Mouse (Mus musculus): ENCODE data around the gene Ap5b1. TPM values are rescaled to one million over a fixed set of nuclear protein-coding genes. Genes with fewer than 3 reads are reported as not detected.

The Ap5b1 gene
- total RNA-seq, 2 experiments from 2014 or later = 8.6 to 8.8 TPM

DNA sequence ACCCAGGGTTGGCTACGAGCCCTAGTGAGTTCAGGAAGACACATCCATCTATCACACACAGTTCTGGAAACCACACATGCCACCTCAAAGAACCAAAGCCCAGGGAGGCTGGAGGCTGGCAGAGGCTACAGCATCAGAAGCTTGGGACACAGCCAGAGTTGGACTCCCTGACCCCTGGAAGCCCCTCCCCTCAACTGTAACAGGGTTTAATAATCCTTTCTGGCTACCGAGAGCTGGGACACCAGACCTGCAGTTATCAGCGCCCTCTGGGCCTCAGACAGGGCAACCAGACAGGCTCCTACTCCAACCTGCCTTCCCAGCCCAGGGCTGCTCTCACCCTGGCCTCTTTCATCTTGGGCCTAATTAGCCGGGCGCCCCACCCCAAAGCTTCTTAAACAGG lies 1.5 kb upstream of the Ap5b1 start:
- DNase-seq (ENCODE audit: low spot score in 2 of 2) = no peak

GRCm38 (mm10) chr19:5567180-5567533 lies 668 bp upstream of the Ap5b1 start:
- no peak for DNase-seq (ENCODE audit: low spot score in 2 of 2)

DNA sequence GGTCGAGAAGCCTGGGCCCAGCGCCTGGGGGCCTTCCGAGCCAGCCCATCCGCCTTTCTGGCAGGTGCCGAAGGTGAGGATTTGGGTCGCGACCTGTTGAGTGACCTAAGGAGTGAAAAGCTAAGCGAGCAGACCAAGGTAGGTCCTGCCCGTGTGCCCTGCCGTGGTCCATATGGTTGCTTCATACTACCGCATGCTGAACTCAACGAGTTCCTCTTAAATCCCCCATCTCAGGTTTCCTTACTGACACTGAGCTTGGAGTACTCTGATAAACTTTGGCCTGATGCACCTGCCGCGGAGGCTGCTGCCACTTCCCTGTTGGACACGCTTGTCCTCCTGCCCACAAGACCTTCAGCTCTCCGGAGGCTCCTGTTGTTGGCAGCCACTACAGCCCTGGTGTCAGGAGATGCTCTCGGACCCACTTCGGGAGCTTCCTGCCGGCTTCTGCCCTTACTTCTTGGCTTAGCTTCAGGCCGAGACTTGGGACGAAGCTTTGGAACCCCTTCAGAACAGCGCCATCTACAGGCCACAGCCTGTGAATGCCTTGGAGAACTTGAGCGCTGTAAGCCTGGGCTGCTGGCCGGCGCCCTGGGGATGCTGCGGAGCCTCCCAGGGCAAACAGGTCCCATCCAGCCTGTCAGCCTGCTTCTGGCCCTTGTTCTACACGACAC lies 780 bp downstream of the Ap5b1 start:
- peak; percentile 86 to 89 for DNase-seq (ENCODE audit: low spot score in 2 of 2)

- DNase-seq (ENCODE audit: low spot score in 2 of 2) = no peak
These were observed 1.7 kb downstream of the Ap5b1 start for GRCm38 (mm10) chr19:5569521-5569920.

- no peak for DNase-seq (ENCODE audit: low spot score in 2 of 2)
These were observed 2.8 kb downstream of the Ap5b1 start for GRCm38 (mm10) chr19:5570353-5571246.

DNA sequence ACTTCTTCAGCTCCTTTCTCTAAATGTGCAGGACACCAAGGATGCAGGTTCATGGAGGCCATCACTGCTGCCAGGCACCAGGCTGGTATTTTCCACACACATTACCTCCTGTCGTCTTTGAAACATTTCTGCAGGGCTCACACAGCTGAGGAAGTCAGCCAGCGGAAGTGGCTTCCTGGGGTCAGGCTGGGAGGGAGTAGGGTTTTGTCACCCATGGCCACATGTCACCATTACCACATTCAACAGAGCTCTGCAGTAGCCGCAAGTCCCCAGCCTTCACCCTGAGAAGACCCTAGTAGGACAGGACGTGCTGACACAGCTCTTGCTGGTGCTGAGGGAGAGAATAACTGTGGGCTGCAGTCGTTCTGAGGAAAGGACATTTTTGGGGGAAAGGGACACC lies 4.0 kb downstream of the Ap5b1 start:
- no peak for DNase-seq (ENCODE audit: low spot score in 2 of 2)

DNA sequence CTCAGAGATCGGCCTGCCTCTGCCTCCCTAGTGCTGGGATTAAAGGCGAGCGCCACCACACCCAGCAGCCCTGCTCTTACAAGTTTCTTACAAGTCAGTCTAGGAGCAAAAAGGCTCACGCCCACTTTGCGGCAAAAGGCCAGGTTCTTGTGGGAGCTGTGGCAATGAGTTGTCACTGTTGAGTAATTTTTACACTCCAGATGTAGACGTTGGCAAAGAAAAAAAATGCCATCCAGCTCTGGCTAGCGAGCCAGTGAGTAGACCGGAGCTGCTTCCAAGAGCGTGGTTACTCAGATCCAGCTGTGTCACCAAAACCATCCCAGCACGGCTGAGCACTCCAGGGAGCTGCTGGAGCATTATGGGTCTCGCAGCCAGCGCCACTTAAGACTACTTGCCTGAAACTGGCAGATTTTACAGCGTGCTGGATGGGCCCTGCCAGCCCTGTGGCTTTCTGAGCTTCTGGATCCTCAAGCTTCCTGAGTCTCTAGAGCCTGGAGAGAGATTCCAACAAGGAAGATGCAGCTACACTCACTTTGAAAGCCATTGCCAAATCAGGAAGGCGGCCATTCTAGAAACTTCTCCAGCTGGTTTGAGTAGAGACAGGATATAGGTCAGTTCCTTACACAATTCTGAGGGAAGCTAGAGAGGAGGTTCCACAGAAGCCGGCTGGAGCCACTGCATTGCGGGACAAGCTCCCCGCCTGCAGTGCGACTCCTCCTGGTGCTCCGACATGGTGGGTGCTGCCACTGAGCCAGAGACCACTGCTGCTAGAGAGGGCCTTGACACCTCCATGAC lies 4.7 kb downstream of the Ap5b1 start:
- DNase-seq (ENCODE audit: low spot score in 2 of 2) = no peak

- no peak for DNase-seq (ENCODE audit: low spot score in 2 of 2)
These were observed 7.5 kb downstream of the Ap5b1 start for GRCm38 (mm10) chr19:5575336-5575735.

DNA sequence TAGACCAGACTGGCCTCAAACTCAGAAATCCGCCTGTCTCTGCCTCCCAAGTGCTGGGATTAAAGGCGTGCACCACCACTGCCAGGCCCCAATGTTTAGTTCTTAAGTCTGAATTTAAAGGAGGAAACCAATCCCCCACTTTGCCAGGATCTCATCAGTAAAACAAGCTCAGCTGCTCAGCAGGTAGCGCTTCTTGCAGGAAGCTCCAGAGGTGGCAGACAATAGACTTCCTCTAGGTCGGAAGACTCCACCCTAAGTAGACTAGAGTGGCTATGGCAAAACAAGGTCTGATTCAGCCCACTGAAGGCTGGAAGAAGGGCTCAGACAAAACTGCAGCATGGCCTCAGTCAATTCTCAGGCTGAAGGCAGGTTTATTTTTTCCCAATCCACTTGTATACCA lies 12.1 kb downstream of the Ap5b1 start:
- no peak for DNase-seq (ENCODE audit: low spot score in 2 of 2)

GRCm38 (mm10) chr19:5580776-5581175 lies 13.0 kb downstream of the Ap5b1 start:
- no peak for DNase-seq (ENCODE audit: low spot score in 2 of 2)

DNA sequence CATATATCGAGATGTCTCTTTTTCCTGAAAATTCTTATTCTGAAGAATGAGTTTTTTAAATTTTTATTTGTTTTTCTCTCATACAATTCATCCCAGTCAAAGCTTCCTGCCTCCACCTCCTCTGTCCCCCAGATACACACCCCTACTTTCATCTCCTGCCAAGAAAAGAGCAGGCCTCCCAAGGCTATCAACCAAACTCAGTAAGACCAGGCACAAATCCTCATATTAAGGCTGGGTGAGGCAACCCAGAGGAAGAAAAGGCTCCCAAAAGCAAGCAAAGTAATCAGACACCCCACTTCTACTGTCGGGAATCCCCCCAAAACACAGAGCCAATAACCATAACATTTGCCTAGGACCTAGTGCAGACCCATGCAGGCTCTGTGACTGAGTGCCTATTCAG lies 14.2 kb downstream of the Ap5b1 start:
- DNase-seq (ENCODE audit: low spot score in 2 of 2) = no peak

GRCm38 (mm10) chr19:5589159-5589558 lies 21.3 kb downstream of the Ap5b1 start:
- no peak for DNase-seq (ENCODE audit: low spot score in 2 of 2)

DNA sequence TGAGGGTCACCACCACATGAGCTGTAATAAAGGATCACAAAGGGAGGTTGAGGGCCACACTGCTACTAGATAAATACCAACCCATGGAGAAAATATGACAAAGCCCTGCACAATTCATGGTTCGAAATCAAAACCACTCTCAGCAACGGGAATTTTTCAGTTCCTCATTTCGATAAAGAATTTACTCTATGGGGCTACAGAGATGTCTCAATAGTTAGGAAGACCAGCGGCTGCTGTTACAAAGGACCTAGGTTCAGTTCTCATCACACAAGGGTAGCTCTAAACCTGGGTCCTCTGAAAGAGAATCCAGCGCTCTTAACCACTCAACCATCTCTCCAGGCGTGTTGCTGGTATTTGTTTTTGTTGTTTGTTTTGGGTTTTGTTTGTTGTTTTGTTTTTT lies 24.1 kb downstream of the Ap5b1 start:
- DNase-seq (ENCODE audit: low spot score in 2 of 2) = no peak

DNA sequence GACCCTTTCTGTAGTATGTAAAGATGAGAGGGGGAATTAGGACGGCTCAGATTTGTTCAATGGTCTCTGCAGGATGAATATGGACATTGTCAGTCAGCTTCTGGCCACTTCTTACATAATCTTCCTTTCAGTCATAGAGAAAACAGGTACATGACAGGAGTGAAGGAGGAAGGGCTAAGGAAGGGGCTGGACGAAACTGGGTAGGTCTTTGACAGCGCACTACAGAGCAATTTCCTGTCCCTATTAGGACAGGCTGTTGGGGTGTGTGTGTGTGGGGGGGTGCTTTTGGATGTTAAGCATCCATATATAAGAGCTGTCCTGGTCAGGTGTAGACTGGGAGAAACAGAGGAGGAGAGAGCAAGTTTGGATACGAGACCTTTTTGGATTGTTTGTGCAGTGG lies 31.4 kb downstream of the Ap5b1 start:
- no peak for DNase-seq (ENCODE audit: low spot score in 2 of 2)

DNA sequence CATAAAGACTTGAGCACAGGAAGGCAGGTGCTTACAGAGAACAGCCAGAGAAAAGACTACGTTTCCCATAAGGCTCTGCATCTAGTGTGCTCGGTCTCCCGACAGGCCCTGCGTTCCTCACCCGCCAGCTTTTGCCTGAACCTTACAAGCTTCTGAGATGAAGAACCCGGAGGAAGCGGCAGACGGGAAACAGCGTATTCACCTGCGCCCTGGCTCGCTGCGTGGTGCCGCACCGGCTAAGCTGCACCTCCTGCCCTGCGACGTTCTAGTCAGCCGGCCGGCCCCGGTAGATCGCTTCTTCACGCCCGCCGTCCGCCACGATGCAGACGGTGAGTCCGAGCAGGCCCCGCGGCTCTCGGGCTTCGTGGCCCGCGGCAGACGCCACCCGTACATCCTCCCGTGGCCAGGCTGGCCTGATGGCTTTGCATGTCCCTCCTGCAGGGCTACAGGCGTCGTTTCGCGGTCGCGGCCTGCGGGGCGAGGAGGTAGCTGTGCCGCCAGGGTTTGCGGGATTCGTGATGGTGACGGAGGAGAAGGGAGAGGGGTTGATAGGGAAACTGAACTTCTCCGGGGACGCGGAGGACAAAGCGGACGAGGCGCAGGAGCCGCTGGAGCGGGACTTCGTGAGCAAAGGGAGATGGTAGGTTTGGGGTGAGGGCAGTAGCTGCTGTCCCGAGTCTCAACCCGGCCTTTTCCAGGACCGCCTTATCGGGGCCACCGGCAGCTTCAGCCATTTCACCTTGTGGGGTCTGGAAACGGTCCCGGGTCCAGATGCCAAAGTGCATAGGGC lies 34.1 kb downstream of the Ap5b1 start, which contains the start of gene Rnaseh2c:
Gene Rnaseh2c (plus strand): TSS at position 122 of the 790 bp plus-strand sequence.
- DNase-seq (ENCODE audit: low spot score in 2 of 2) = peak; percentile 65 to 78

DNA sequence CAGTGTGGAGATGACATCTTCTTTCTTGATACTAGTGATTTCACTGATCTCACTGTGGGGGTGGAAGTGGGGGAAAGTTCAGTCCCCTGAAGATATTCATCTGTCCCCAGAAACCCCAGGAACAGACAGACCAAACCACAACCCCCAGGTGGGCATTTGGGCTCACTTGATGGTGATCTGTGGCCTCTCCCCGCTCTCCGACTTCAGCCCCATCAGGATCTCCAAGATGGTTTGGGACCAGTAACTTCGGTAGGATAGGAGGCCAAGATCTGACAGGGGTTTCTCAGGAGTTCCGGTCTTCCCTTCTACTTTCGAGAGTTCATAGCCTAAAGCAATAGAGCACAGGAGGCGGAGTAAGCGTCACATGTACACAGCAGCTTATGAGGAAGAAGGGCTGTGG lies 35.8 kb downstream of the Ap5b1 start:
- no peak for DNase-seq (ENCODE audit: low spot score in 2 of 2)

DNA sequence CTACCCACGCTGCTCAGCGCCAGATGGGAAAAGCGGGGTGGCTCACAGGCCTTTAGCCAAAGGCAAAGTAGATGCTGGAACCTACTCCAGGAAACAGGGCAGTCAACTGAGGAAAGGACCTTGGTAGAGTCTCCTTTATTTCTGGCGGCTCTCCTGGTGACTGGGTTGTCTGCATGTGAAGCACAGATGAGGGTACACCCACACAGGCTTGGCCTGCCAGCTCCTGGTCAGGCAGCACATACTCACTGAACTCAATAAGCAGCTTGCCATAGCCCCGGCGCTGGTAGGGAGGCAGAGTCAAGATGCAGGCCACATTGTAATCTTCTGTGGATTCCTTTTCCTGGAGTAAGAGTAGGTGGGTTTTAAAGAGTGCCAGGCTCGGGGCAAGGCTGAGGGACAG lies 37.3 kb downstream of the Ap5b1 start:
- peak in 1 of 2 experiments; percentile 20 for DNase-seq (ENCODE audit: low spot score in 2 of 2)

GRCm38 (mm10) chr19:5606196-5606595 lies 38.4 kb downstream of the Ap5b1 start:
- peak in 1 of 2 experiments; percentile 22 for DNase-seq (ENCODE audit: low spot score in 2 of 2)

DNA sequence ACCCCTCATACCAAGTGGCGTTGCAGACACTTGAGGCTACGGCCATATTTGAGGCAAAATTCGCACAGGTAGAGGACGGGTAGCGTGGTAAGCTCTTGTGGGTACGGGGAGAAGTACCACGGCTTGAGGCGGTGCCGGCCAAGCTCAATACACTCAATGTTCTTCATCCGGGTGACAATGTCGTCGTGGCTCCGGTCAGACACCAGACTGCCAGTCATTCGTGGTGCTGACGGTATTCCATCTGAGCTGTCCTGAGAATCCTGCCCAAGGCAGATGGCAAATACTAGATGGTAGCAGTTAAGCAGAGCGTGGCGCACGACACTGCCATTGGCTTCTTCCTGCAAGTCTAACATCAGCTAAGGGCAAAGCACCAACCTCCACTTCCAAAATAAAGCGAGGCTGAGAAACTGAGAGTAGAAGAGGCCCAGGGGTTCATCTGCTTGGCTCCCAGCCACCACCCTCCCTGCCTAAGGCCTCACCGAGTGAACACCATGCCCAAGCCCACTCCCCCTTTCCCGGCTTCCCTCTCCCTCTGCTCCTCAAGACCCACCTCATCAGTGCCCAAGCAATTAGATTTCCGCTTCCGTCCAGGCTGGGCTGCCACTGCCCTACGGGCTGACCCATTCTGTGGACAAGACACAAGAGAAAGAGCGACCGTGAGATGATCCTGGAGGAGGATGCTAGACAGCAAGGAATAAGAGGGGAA lies 40.0 kb downstream of the Ap5b1 start:
- DNase-seq (ENCODE audit: low spot score in 2 of 2) = peak in 1 of 2 experiments; percentile 16

DNA sequence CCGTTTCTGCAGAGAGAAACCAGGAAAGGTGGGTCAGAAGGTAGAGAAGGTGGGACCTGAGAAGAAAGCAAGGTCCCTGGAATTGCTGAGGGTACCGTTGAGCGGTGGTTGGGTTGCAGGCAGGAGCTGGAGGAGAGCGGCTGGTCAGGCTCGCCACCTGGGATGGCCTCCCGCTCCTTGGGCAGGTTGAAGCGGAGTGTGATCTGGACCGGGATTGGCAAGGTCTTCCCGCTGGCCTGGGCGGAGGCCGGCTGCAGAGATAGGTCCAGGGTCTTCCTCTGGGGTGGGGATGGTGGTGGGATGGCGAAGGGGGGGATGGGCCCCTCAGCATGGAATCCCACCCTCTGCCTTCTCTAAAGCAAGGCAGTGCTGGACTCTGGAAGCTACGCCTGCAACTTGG lies 40.9 kb downstream of the Ap5b1 start:
- DNase-seq (ENCODE audit: low spot score in 2 of 2) = peak in 1 of 2 experiments; percentile 16

All from layer of hippocampus, postnatal 10 days (tissue).